Mouse (Mus musculus): Measurements from ENCODE around the gene Polr1d. TPM values are rescaled to one million over a fixed set of nuclear protein-coding genes. Genes with fewer than 3 reads are reported as not detected.
A peak's percentile ranks its signal among the peaks of the same experiment; 100 is the strongest.

The Polr1d gene
- polyA plus RNA-seq, 1 experiment from 2014 or later = 161 TPM

DNA sequence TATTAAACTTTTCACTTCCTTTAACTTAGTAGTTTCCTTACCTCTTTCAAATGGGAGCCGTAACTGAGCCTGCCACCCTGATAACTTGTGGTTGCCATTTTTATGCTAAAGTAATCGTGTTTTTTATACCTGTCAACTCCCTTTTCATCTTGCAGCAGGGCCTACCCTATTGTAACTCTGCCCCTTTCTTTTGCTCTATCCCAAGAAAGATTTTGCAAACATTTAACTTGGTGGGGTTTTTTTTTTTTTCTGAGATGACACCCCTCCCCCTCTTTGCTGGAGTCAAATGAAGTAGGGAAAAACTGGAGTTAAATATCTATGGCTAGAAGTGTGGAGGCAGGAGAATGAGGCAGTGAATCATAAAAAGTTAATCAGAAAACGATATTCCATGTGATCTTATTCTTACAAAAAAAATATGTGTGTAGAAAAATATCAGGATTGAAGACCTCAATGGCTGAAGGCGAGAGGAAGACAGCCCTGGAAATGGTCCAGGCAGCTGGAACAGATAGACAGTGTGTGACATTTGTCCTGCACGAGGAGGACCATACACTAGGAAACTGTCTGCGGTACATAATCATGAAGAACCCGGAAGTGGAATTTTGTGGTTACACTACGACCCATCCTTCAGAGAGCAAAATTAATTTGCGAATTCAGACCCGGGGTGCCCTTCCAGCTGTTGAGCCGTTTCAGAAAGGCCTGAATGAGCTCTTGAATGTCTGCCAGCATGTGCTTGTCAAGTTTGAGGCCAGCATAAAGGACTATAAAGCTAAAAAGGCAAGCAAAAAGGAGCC is 1.5 kb downstream of the Polr1d start:
- TF ChIP-seq CTCF (IDR thresholded peaks at IDR 0.05; ENCODE audit: low read depth) = no peak
- Histone ChIP-seq H3K27ac (peak overlapping the region; percentile 91), H3K27me3 (ENCODE audit: insufficient read depth, low read length) (no peaks in the 10 kb centered on the region), H3K9me3 (replicated peaks; ENCODE audit: low read length) (no peaks in the 10 kb centered on the region), H3K9ac (ENCODE audit: low read depth, low read length) (peak overlapping the region; percentile 70), H3K4me2 (ENCODE audit: low read length) (peak overlapping the region; percentile 90), H3K4me3 (replicated peaks; ENCODE audit: low read depth, low read length) (peak overlapping the region; percentile 79), H3K4me1 (replicated peaks; ENCODE audit: insufficient read depth, low read length) (peaks cover 11% of the 10 kb centered on the region), H3K36me3 (ENCODE audit: insufficient read depth, low read length) (no peaks in the 10 kb centered on the region)
- WGBS = 39% methylated on average over 11 of the region's 11 CpGs
- ATAC-seq (replicated peaks; ENCODE audit: low FRiP score, low read depth) = no peak
- DNase-seq (ENCODE audit: low spot score) = peak; percentile 65

DNA sequence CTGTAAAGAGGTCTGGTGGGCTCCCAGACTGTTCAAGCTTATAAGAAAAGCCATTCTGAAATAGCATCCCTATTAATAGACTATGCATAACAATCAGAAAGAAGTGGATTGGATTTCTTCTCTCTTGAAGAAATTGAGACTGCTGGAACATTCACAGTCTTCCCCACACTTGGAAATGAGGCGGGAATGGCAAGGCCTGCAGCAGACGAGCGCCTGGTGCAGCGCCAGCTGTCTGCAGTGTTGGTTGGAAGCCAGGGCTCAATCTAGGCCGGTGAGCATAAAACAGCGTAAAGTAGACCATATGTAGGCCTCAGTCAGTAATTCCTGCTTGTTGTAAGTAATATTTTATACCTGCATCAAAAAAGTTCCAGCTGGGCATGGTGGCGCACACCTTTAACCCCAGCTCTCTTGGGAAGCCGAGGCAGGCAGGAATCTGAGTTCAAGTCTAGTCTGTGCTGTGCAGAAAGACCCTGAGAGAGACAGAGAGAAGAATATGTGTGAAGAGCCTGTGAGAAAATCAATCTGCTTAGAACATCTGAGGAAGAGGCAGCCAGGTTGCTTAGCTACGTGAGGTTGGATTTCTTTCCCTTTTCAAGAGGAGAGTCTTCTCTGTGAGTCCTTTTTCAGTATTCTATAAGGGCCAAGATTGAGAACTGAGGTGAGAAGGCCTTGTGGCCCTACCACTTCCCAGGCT is 8.5 kb downstream of the Polr1d start:
- Histone ChIP-seq H3K36me3 (ENCODE audit: insufficient read depth, low read length) (no peaks in the 10 kb centered on the region), H3K9me3 (replicated peaks; ENCODE audit: low read length) (no peaks in the 10 kb centered on the region), H3K27me3 (ENCODE audit: insufficient read depth, low read length) (no peaks in the 10 kb centered on the region), H3K4me3 (replicated peaks; ENCODE audit: low read depth, low read length) (no peak overlapping the region), H3K9ac (ENCODE audit: low read depth, low read length) (no peak overlapping the region), H3K4me2 (ENCODE audit: low read length) (no peak overlapping the region), H3K27ac (no peak overlapping the region), H3K4me1 (replicated peaks; ENCODE audit: insufficient read depth, low read length) (0 out of 2 replicates have a peak, but pooled peaks cover 3% of the 10 kb centered on the region)
- ATAC-seq (replicated peaks; ENCODE audit: low FRiP score, low read depth) (no peak), DNase-seq (ENCODE audit: low spot score) (no peak)
- 83% methylated on average over 9 of the region's 9 CpGs for WGBS
- TF ChIP-seq CTCF (IDR thresholded peaks at IDR 0.05; ENCODE audit: low read depth) = no peak

GRCm38 (mm10) chr5:147086816-147087215 is 10.0 kb downstream of the Polr1d start:
- Histone ChIP-seq H3K4me3 (replicated peaks; ENCODE audit: low read depth, low read length) (no peak overlapping the region), H3K36me3 (ENCODE audit: insufficient read depth, low read length) (no peaks in the 10 kb centered on the region), H3K27ac (no peak overlapping the region), H3K9me3 (replicated peaks; ENCODE audit: low read length) (no peaks in the 10 kb centered on the region), H3K4me1 (replicated peaks; ENCODE audit: insufficient read depth, low read length) (0 out of 2 replicates have a peak, but pooled peaks cover 3% of the 10 kb centered on the region), H3K9ac (ENCODE audit: low read depth, low read length) (no peak overlapping the region), H3K27me3 (ENCODE audit: insufficient read depth, low read length) (no peaks in the 10 kb centered on the region), H3K4me2 (ENCODE audit: low read length) (no peak overlapping the region)
- no peak for TF ChIP-seq CTCF (IDR thresholded peaks at IDR 0.05; ENCODE audit: low read depth)
- no peak for DNase-seq (ENCODE audit: low spot score)
- no peak for ATAC-seq (replicated peaks; ENCODE audit: low FRiP score, low read depth)
- 94% methylated on average over 4 of the region's 4 CpGs for WGBS

GRCm38 (mm10) chr5:147089836-147090235 is 13.0 kb downstream of the Polr1d start:
- H3K27ac ChIP-seq = no peak overlapping the region
- DNase-seq (ENCODE audit: low spot score) (no peak), ATAC-seq (replicated peaks; ENCODE audit: low FRiP score, low read depth) (no peak)
- H3K4me1 ChIP-seq (replicated peaks; ENCODE audit: insufficient read depth, low read length) = 0 out of 2 replicates have a peak, but pooled peaks cover 3% of the 10 kb centered on the region
- no peak overlapping the region for H3K4me3 ChIP-seq (replicated peaks; ENCODE audit: low read depth, low read length)
- H3K9me3 ChIP-seq (replicated peaks; ENCODE audit: low read length) = no peaks in the 10 kb centered on the region
- 35% methylated on average over 3 of the region's 3 CpGs for WGBS
- no peak for TF ChIP-seq CTCF (IDR thresholded peaks at IDR 0.05; ENCODE audit: low read depth)
- H3K36me3 ChIP-seq (ENCODE audit: insufficient read depth, low read length) = no peaks in the 10 kb centered on the region
- H3K27me3 ChIP-seq (ENCODE audit: insufficient read depth, low read length) = no peaks in the 10 kb centered on the region
- H3K9ac ChIP-seq (ENCODE audit: low read depth, low read length) = no peak overlapping the region
- H3K4me2 ChIP-seq (ENCODE audit: low read length) = no peak overlapping the region

GRCm38 (mm10) chr5:147090256-147090963 is 13.6 kb downstream of the Polr1d start:
- Histone ChIP-seq H3K27me3 (ENCODE audit: insufficient read depth, low read length) (no peaks in the 10 kb centered on the region), H3K4me3 (replicated peaks; ENCODE audit: low read depth, low read length) (no peak overlapping the region), H3K27ac (no peak overlapping the region), H3K36me3 (ENCODE audit: insufficient read depth, low read length) (no peaks in the 10 kb centered on the region), H3K4me2 (ENCODE audit: low read length) (no peak overlapping the region), H3K9ac (ENCODE audit: low read depth, low read length) (no peak overlapping the region), H3K4me1 (replicated peaks; ENCODE audit: insufficient read depth, low read length) (0 out of 2 replicates have a peak, but pooled peaks cover 3% of the 10 kb centered on the region), H3K9me3 (replicated peaks; ENCODE audit: low read length) (no peaks in the 10 kb centered on the region)
- no peak for TF ChIP-seq CTCF (IDR thresholded peaks at IDR 0.05; ENCODE audit: low read depth)
- DNase-seq (ENCODE audit: low spot score) (no peak), ATAC-seq (replicated peaks; ENCODE audit: low FRiP score, low read depth) (no peak)
- WGBS = 65% methylated on average over 11 of the region's 11 CpGs

DNA sequence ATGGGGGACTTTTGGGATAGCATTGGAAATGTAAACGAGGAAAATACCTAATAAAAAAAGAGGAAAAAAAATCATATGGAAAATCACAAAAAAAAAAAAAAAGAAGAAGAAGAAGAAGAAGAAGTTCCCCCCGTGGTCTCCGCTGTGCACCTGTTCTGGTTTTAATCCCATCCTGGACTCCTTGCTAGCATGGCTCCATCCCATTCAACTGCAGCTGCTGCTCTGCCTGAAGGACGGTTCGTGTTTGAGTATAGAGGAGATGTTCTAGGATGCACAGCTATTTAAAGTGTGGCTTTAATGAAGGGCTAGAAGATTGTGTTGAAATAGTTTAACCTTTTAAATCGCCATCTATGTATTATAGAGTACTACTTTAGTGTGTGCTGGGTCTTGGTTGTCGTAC is 15.6 kb downstream of the Polr1d start:
- no peak overlapping the region for H3K4me3 ChIP-seq (replicated peaks; ENCODE audit: low read depth, low read length)
- 97% methylated on average over 7 of the region's 7 CpGs for WGBS
- DNase-seq (ENCODE audit: low spot score) (no peak), ATAC-seq (replicated peaks; ENCODE audit: low FRiP score, low read depth) (no peak)
- H3K4me1 ChIP-seq (replicated peaks; ENCODE audit: insufficient read depth, low read length) = 0 out of 2 replicates have a peak, but pooled peaks cover 3% of the 10 kb centered on the region
- no peak for TF ChIP-seq CTCF (IDR thresholded peaks at IDR 0.05; ENCODE audit: low read depth)
- H3K36me3 ChIP-seq (ENCODE audit: insufficient read depth, low read length) = no peaks in the 10 kb centered on the region
- H3K4me2 ChIP-seq (ENCODE audit: low read length) = no peak overlapping the region
- H3K27me3 ChIP-seq (ENCODE audit: insufficient read depth, low read length) = no peaks in the 10 kb centered on the region
- no peak overlapping the region for H3K9ac ChIP-seq (ENCODE audit: low read depth, low read length)
- H3K9me3 ChIP-seq (replicated peaks; ENCODE audit: low read length) = no peaks in the 10 kb centered on the region
- no peak overlapping the region for H3K27ac ChIP-seq
